ENCODE assay signal across 17 mouse cellular contexts in genomic region chr1:132694007-132694406, GRCm38 (mm10). TPM values are rescaled to one million over a fixed set of nuclear protein-coding genes. Genes with fewer than 3 reads are reported as not detected.
DNase-seq lines count a peak whose midpoint lies in the region; ATAC-seq lines count a peak whose summit lies in the region.
"Had no signal": no experiment of that assay in that cellular context is flagged by ENCODE, and none has a peak within 500 bp of the region (broad histone marks: within the 10 kb centered on the region; RNA-seq: fewer than 3 reads in every experiment).

No protein-coding gene starts in this region.

- no peak overlapping the region for H3K4me2 ChIP-seq in neural tube, embryonic 15.5 days
- H3K4me2 ChIP-seq in midbrain, embryonic 13.5 days (replicated peaks), result no peak overlapping the region
- no peak overlapping the region for H3K4me2 ChIP-seq in kidney, embryonic 16.5 days (replicated peaks; ENCODE audit: low read depth, low read length)
- H3K4me2 ChIP-seq: lung, embryonic 15.5 days had no signal

- DNase-seq in cerebellum, adult 11-12 months, result peak; percentile 51
- DNase-seq in neural tube, embryonic 10.5 days (ENCODE audit: extremely low spot score, low spot score), result peak; percentile 43
- DNase-seq in adrenal gland, adult (ENCODE audit: inconsistent age in 2 of 2, low spot score in 1 of 2), result no peak
- DNase-seq: adrenal gland, postnatal 36 days; gastrocnemius, postnatal 36 days; heart, postnatal 14 days; kidney, postnatal 14 days; thymus, adult 2 months had no signal

- no peaks in the 10 kb centered on the region for H3K36me3 ChIP-seq in neural tube, embryonic 15.5 days
- peaks cover 5% of the 10 kb centered on the region; the same call in 1 of the 2 replicates for H3K36me3 ChIP-seq in midbrain, embryonic 13.5 days
- H3K36me3 ChIP-seq in kidney, embryonic 16.5 days (ENCODE audit: insufficient read depth, low read length), result no peaks in the 10 kb centered on the region
- H3K36me3 ChIP-seq: heart, embryonic 10.5 days; lung, embryonic 15.5 days had no signal

- WGBS in neural tube, embryonic 15.5 days, result 26% methylated on average over 9 of the region's 9 CpGs
- WGBS in midbrain, embryonic 13.5 days, result 28% methylated on average over 9 of the region's 9 CpGs
- WGBS in kidney, embryonic 16.5 days, result 26% methylated on average over 9 of the region's 9 CpGs

- no peak overlapping the region for H3K9ac ChIP-seq in neural tube, embryonic 15.5 days (replicated peaks)
- H3K9ac ChIP-seq in midbrain, embryonic 13.5 days (replicated peaks), result no peak overlapping the region; the same call in 1 of the 2 replicates
- no peak overlapping the region for H3K9ac ChIP-seq in kidney, embryonic 16.5 days (replicated peaks; ENCODE audit: low read length)
- H3K9ac ChIP-seq: lung, embryonic 15.5 days had no signal

- H3K4me1 ChIP-seq in neural tube, embryonic 15.5 days, result peaks cover 58% of the 10 kb centered on the region
- H3K4me1 ChIP-seq in midbrain, embryonic 13.5 days (replicated peaks), result peaks cover 61% of the 10 kb centered on the region
- H3K4me1 ChIP-seq in kidney, embryonic 16.5 days (ENCODE audit: insufficient read depth, low read length), result no peaks in the 10 kb centered on the region
- H3K4me1 ChIP-seq: lung, embryonic 15.5 days had no signal

- H3K27me3 ChIP-seq in neural tube, embryonic 15.5 days (replicated peaks), result no peaks in the 10 kb centered on the region
- H3K27me3 ChIP-seq in midbrain, embryonic 13.5 days, result no peaks in the 10 kb centered on the region
- H3K27me3 ChIP-seq in kidney, embryonic 16.5 days (ENCODE audit: insufficient read depth, low read length), result no peaks in the 10 kb centered on the region
- H3K27me3 ChIP-seq: lung, embryonic 15.5 days had no signal

- no peak for ATAC-seq in cerebellum, adult (ENCODE audit: insufficient number of reproducible peaks, low FRiP score, low TSS enrichment)
- no peak for ATAC-seq in neural tube, embryonic 15.5 days (ENCODE audit: low FRiP score)
- no peak for ATAC-seq in midbrain, embryonic 13.5 days
- ATAC-seq in frontal cortex, adult (ENCODE audit: low TSS enrichment), result no peak
- ATAC-seq in kidney, embryonic 16.5 days (ENCODE audit: low FRiP score, low TSS enrichment), result no peak
- ATAC-seq: activated CD4-positive, CD25-positive, alpha-beta regulatory T cell, adult 4 months; intestine, embryonic 16.5 days had no signal

- no peak overlapping the region for H3K4me3 ChIP-seq in neural tube, embryonic 15.5 days (replicated peaks)
- H3K4me3 ChIP-seq in midbrain, embryonic 13.5 days (replicated peaks), result no peak overlapping the region
- H3K4me3 ChIP-seq in kidney, embryonic 16.5 days (ENCODE audit: low read length), result no peak overlapping the region
- H3K4me3 ChIP-seq: heart, embryonic 10.5 days; lung, embryonic 15.5 days had no signal

- H3K27ac ChIP-seq in neural tube, embryonic 15.5 days (replicated peaks), result no peak overlapping the region
- H3K27ac ChIP-seq in midbrain, embryonic 13.5 days, result peak overlapping the region; percentile 49
- no peak overlapping the region for H3K27ac ChIP-seq in kidney, embryonic 16.5 days (ENCODE audit: low read length)
- H3K27ac ChIP-seq: heart, embryonic 10.5 days; lung, embryonic 15.5 days had no signal

- H3K9me3 ChIP-seq in neural tube, embryonic 15.5 days (replicated peaks), result no peaks in the 10 kb centered on the region
- H3K9me3 ChIP-seq in midbrain, embryonic 13.5 days, result no peaks in the 10 kb centered on the region
- H3K9me3 ChIP-seq in kidney, embryonic 16.5 days (ENCODE audit: low read length), result no peaks in the 10 kb centered on the region
- H3K9me3 ChIP-seq: heart, embryonic 10.5 days; lung, embryonic 15.5 days had no signal

RNA-seq across cellular contexts. Expression of gene Nfasc, which starts 47.6 kb away (rescaled TPM):
- 30.7 and 37.6 TPM in 2 replicates for polyA plus RNA-seq in neural tube, embryonic 15.5 days (2015; fragmentation: Nextera tagmentation; extraction: Ambion mirVana)
- 39.2 and 50.3 TPM in 2 replicates for polyA plus RNA-seq in midbrain, embryonic 13.5 days (2015; fragmentation: Nextera tagmentation; extraction: Ambion mirVana)
- polyA plus RNA-seq in kidney, embryonic 16.5 days (2015; fragmentation: Nextera tagmentation; extraction: Ambion mirVana), result 0.45 and 0.67 TPM in 2 replicates
- polyA plus RNA-seq: activated CD4-positive, CD25-positive, alpha-beta regulatory T cell, adult 4 months had no signal

Comparison
In these comparisons a context has a peak if more than half of its experiments do, and no peak if none do; other contexts are left out.
1. DNase-seq: peak in cerebellum, adult 11-12 months (single experiment) and neural tube, embryonic 10.5 days (single experiment); none in adrenal gland, adult (0 of 2).
2. RNA of gene Nfasc, which starts 47.6 kb away (polyA plus RNA-seq): 39.2 to 50.3 TPM in midbrain, embryonic 13.5 days and 30.7 to 37.6 TPM in neural tube, embryonic 15.5 days; 0.45 to 0.67 TPM in kidney, embryonic 16.5 days; every median in the first group is over 10 times any median in the second.